Mouse (Mus musculus): ENCODE data around the gene Zfp266. TPM values are rescaled to one million over a fixed set of nuclear protein-coding genes. Genes with fewer than 3 reads are reported as not detected.

Zfp266 gene
- polyA plus RNA-seq, 1 experiment from 2014 or later = 50.7 TPM

- ATAC-seq (replicated peaks; ENCODE audit: insufficient number of reproducible peaks, low FRiP score, low TSS enrichment) = no peak
Measured at GRCm38 (mm10) chr9:20511645-20512044, 9.6 kb downstream of the Zfp266 start.

GRCm38 (mm10) chr9:20510346-20510745 lies 10.9 kb downstream of the Zfp266 start:
- no peaks in the 10 kb centered on the region for H3K9me3 ChIP-seq (replicated peaks; ENCODE audit: control insufficient read depth, low read length)
- ATAC-seq (replicated peaks; ENCODE audit: insufficient number of reproducible peaks, low FRiP score, low TSS enrichment) = no peak
- peaks cover 11% of the 10 kb centered on the region; the same call in 1 of the 2 replicates for H3K4me1 ChIP-seq (ENCODE audit: control insufficient read depth, insufficient read depth, low read length)
- H3K36me3 ChIP-seq (ENCODE audit: control insufficient read depth, insufficient read depth, low read length) = peaks cover 6% of the 10 kb centered on the region
- H3K9ac ChIP-seq (ENCODE audit: low read depth, low read length) = no peak overlapping the region
- no peak overlapping the region for H3K4me2 ChIP-seq
- WGBS (ENCODE audit: insufficient replicate concordance) = 65% methylated on average over 1 of the region's 1 CpGs
- no peak overlapping the region for H3K27ac ChIP-seq (ENCODE audit: low read depth, low read length)
- no peak overlapping the region for H3K4me3 ChIP-seq (ENCODE audit: low read depth, low read length)
- no peaks in the 10 kb centered on the region for H3K27me3 ChIP-seq (ENCODE audit: control insufficient read depth, insufficient read depth, low read length)

More at GRCm38 (mm10) chr9:20511645-20512044, 9.6 kb downstream of the Zfp266 start:
- Histone ChIP-seq H3K4me3 (ENCODE audit: low read depth, low read length) (no peak overlapping the region), H3K9me3 (replicated peaks; ENCODE audit: control insufficient read depth, low read length) (no peaks in the 10 kb centered on the region), H3K27me3 (ENCODE audit: control insufficient read depth, insufficient read depth, low read length) (no peaks in the 10 kb centered on the region), H3K27ac (ENCODE audit: low read depth, low read length) (no peak overlapping the region), H3K4me1 (ENCODE audit: control insufficient read depth, insufficient read depth, low read length) (peaks cover 11% of the 10 kb centered on the region; the same call in 1 of the 2 replicates), H3K36me3 (ENCODE audit: control insufficient read depth, insufficient read depth, low read length) (peaks cover 9% of the 10 kb centered on the region), H3K9ac (ENCODE audit: low read depth, low read length) (no peak overlapping the region), H3K4me2 (no peak overlapping the region)
- 78% methylated on average over 4 of the region's 4 CpGs for WGBS (ENCODE audit: insufficient replicate concordance)

DNA sequence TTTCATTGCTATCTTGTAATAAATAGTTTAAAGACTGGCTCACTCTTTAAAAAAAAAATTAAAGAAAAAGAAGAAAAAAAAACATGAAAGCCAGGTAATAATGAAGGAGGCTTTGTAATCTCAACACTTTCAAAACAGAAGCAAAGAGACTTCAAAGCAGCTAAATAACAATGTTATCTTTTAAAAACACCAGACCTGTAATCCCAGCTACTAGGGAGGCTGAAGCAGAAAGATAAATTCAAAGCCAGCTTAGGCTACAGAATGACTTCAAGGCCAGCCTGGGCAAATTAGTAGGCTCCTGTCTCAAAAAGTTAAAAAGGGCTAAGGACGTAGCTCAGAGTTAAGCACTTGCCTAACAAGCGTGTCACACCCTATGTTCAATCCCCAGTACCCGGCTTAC lies 11.5 kb downstream of the Zfp266 start:
- 75% methylated on average over 3 of the region's 3 CpGs for WGBS (ENCODE audit: insufficient replicate concordance)
- ATAC-seq (replicated peaks; ENCODE audit: insufficient number of reproducible peaks, low FRiP score, low TSS enrichment) = no peak
- Histone ChIP-seq H3K9ac (ENCODE audit: low read depth, low read length) (no peak overlapping the region), H3K27ac (ENCODE audit: low read depth, low read length) (no peak overlapping the region), H3K27me3 (ENCODE audit: control insufficient read depth, insufficient read depth, low read length) (no peaks in the 10 kb centered on the region), H3K4me2 (no peak overlapping the region), H3K4me1 (ENCODE audit: control insufficient read depth, insufficient read depth, low read length) (peaks cover 7% of the 10 kb centered on the region; the same call in 1 of the 2 replicates), H3K36me3 (ENCODE audit: control insufficient read depth, insufficient read depth, low read length) (peaks cover 10% of the 10 kb centered on the region), H3K4me3 (ENCODE audit: low read depth, low read length) (no peak overlapping the region), H3K9me3 (replicated peaks; ENCODE audit: control insufficient read depth, low read length) (no peaks in the 10 kb centered on the region)

DNA sequence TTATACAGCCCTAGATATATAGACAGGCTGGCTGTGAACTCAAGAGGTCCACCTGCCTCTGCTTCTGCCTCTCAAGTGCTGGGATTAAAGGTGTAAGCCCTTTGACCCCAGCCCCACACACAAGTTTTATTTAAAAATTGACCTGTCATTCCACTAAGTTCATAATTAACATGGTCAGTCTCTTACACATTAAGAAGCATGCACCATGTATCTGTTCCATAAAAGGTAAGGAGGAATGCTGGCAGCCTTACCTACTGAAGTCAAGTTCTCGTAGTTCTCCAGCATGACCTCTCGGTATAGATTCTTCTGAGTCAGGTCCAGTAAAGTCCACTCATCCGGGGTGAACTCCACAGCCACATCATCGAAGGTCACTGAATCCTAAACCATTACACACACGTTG lies 16.4 kb downstream of the Zfp266 start:
- 85% methylated on average over 5 of the region's 5 CpGs for WGBS (ENCODE audit: insufficient replicate concordance)
- Histone ChIP-seq H3K27ac (ENCODE audit: low read depth, low read length) (no peak overlapping the region), H3K4me3 (ENCODE audit: low read depth, low read length) (no peak overlapping the region), H3K27me3 (ENCODE audit: control insufficient read depth, insufficient read depth, low read length) (no peaks in the 10 kb centered on the region), H3K4me2 (no peak overlapping the region), H3K4me1 (ENCODE audit: control insufficient read depth, insufficient read depth, low read length) (no peaks in the 10 kb centered on the region), H3K36me3 (ENCODE audit: control insufficient read depth, insufficient read depth, low read length) (peaks cover 40% of the 10 kb centered on the region), H3K9me3 (replicated peaks; ENCODE audit: control insufficient read depth, low read length) (no peaks in the 10 kb centered on the region), H3K9ac (ENCODE audit: low read depth, low read length) (no peak overlapping the region)
- ATAC-seq (replicated peaks; ENCODE audit: insufficient number of reproducible peaks, low FRiP score, low TSS enrichment) = no peak

GRCm38 (mm10) chr9:20493281-20493680 lies 27.9 kb downstream of the Zfp266 start:
- ATAC-seq (replicated peaks; ENCODE audit: insufficient number of reproducible peaks, low FRiP score, low TSS enrichment) = no peak
- Histone ChIP-seq H3K27ac (ENCODE audit: low read depth, low read length) (peak overlapping the region; percentile 98), H3K9me3 (replicated peaks; ENCODE audit: control insufficient read depth, low read length) (no peaks in the 10 kb centered on the region), H3K4me2 (peak overlapping the region; percentile 86), H3K27me3 (ENCODE audit: control insufficient read depth, insufficient read depth, low read length) (no peaks in the 10 kb centered on the region), H3K36me3 (ENCODE audit: control insufficient read depth, insufficient read depth, low read length) (peaks cover 13% of the 10 kb centered on the region), H3K4me3 (ENCODE audit: low read depth, low read length) (peak overlapping the region; percentile 92), H3K4me1 (ENCODE audit: control insufficient read depth, insufficient read depth, low read length) (peaks cover 4% of the 10 kb centered on the region; the same call in 1 of the 2 replicates), H3K9ac (ENCODE audit: low read depth, low read length) (peak overlapping the region; percentile 94)
- 8% methylated on average over 9 of the region's 9 CpGs for WGBS (ENCODE audit: insufficient replicate concordance)

- under 1% methylated on average over 40 of the region's 40 CpGs for WGBS (ENCODE audit: insufficient replicate concordance)
- Histone ChIP-seq H3K4me2 (peak within 1 kb of the TSS; percentile 86), H3K9me3 (replicated peaks; ENCODE audit: control insufficient read depth, low read length) (no peaks in the 10 kb centered on the region), H3K36me3 (ENCODE audit: control insufficient read depth, insufficient read depth, low read length) (peaks cover 10% of the 10 kb centered on the region), H3K9ac (ENCODE audit: low read depth, low read length) (peak within 1 kb of the TSS; percentile 94), H3K4me1 (ENCODE audit: control insufficient read depth, insufficient read depth, low read length) (peaks cover 4% of the 10 kb centered on the region; the same call in 1 of the 2 replicates), H3K4me3 (ENCODE audit: low read depth, low read length) (peak within 1 kb of the TSS; percentile 92), H3K27me3 (ENCODE audit: control insufficient read depth, insufficient read depth, low read length) (no peaks in the 10 kb centered on the region), H3K27ac (ENCODE audit: low read depth, low read length) (peak within 1 kb of the TSS; percentile 98)
- ATAC-seq (replicated peaks; ENCODE audit: insufficient number of reproducible peaks, low FRiP score, low TSS enrichment) = peak; percentile 96
Measured at GRCm38 (mm10) chr9:20492527-20493233, 28.5 kb downstream of the Zfp266 start, which contains the start of gene Zfp426. Gene Zfp426, minus strand, starts transcription at chr9:20492746.

DNA sequence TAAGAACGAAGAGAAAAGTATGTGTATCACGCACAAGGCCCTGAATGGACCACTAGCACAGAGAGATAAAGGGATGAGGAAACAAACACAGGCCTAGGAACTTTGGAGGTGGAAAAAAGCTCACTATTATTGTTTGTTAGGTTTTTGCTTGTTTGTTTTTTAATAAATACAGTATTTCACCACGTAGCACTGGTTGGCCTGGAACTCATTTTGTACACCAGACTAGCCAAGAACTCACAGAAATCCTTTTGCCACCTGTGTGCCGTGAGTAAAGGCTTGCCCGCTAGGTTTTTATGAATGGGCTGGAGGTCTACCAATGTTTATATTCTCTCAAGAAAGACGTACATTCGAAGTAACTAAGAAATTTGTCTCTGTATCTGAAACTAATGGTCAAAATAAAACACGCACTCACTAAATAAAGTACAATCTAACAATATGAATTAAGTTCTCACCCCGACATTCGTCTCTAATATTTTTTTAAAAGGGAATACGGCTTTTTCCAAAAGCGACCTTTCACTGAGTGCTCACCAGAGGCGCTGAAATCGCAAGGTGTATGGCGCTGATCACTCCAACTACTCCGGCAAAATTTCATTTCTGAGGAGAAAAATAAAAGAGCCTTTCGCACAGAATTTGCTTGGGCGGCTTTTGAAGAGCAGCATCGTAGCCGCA lies 29.2 kb downstream of the Zfp266 start:
- peak overlapping the region; percentile 94 for H3K9ac ChIP-seq (ENCODE audit: low read depth, low read length)
- no peaks in the 10 kb centered on the region for H3K27me3 ChIP-seq (ENCODE audit: control insufficient read depth, insufficient read depth, low read length)
- no peak for ATAC-seq (replicated peaks; ENCODE audit: insufficient number of reproducible peaks, low FRiP score, low TSS enrichment)
- H3K4me3 ChIP-seq (ENCODE audit: low read depth, low read length) = peak overlapping the region; percentile 92
- peaks cover 4% of the 10 kb centered on the region; the same call in 1 of the 2 replicates for H3K4me1 ChIP-seq (ENCODE audit: control insufficient read depth, insufficient read depth, low read length)
- 9% methylated on average over 20 of the region's 20 CpGs for WGBS (ENCODE audit: insufficient replicate concordance)
- peak overlapping the region; percentile 98 for H3K27ac ChIP-seq (ENCODE audit: low read depth, low read length)
- peaks cover 6% of the 10 kb centered on the region for H3K36me3 ChIP-seq (ENCODE audit: control insufficient read depth, insufficient read depth, low read length)
- no peaks in the 10 kb centered on the region for H3K9me3 ChIP-seq (replicated peaks; ENCODE audit: control insufficient read depth, low read length)
- H3K4me2 ChIP-seq = peak overlapping the region; percentile 86

- Histone ChIP-seq H3K4me1 (ENCODE audit: control insufficient read depth, insufficient read depth, low read length) (peaks cover 4% of the 10 kb centered on the region; the same call in 1 of the 2 replicates), H3K27ac (ENCODE audit: low read depth, low read length) (no peak overlapping the region), H3K9me3 (replicated peaks; ENCODE audit: control insufficient read depth, low read length) (no peaks in the 10 kb centered on the region), H3K4me3 (ENCODE audit: low read depth, low read length) (no peak overlapping the region), H3K36me3 (ENCODE audit: control insufficient read depth, insufficient read depth, low read length) (peaks cover 7% of the 10 kb centered on the region), H3K4me2 (no peak overlapping the region), H3K27me3 (ENCODE audit: control insufficient read depth, insufficient read depth, low read length) (no peaks in the 10 kb centered on the region), H3K9ac (ENCODE audit: low read depth, low read length) (no peak overlapping the region)
- WGBS (ENCODE audit: insufficient replicate concordance) = 89% methylated on average over 5 of the region's 5 CpGs
- ATAC-seq (replicated peaks; ENCODE audit: insufficient number of reproducible peaks, low FRiP score, low TSS enrichment) = no peak
Measured at GRCm38 (mm10) chr9:20489536-20489935, 31.7 kb downstream of the Zfp266 start.

Measured in heart, embryonic 11.5 days (tissue).